Mouse (Mus musculus) E14TG2a.4 (cell line): ENCODE data around the gene Orm3.

Experiments
- CTCF ChIP-seq: conservative IDR thresholded peaks from 2 replicates; pipeline ENCODE4 v1.5.1; 2014; ENCODE audit warnings: low read length
- NANOG ChIP-seq: IDR thresholded peaks from 2 replicates; pipeline ENCODE4 v1.6.1; 2014; ENCODE audit warnings: borderline replicate concordance, low read length, mixed read lengths
- POU5F1 ChIP-seq: IDR thresholded peaks from 2 replicates; pipeline ENCODE4 v1.6.1; 2014; ENCODE audit warnings: low read length, borderline replicate concordance

DNA sequence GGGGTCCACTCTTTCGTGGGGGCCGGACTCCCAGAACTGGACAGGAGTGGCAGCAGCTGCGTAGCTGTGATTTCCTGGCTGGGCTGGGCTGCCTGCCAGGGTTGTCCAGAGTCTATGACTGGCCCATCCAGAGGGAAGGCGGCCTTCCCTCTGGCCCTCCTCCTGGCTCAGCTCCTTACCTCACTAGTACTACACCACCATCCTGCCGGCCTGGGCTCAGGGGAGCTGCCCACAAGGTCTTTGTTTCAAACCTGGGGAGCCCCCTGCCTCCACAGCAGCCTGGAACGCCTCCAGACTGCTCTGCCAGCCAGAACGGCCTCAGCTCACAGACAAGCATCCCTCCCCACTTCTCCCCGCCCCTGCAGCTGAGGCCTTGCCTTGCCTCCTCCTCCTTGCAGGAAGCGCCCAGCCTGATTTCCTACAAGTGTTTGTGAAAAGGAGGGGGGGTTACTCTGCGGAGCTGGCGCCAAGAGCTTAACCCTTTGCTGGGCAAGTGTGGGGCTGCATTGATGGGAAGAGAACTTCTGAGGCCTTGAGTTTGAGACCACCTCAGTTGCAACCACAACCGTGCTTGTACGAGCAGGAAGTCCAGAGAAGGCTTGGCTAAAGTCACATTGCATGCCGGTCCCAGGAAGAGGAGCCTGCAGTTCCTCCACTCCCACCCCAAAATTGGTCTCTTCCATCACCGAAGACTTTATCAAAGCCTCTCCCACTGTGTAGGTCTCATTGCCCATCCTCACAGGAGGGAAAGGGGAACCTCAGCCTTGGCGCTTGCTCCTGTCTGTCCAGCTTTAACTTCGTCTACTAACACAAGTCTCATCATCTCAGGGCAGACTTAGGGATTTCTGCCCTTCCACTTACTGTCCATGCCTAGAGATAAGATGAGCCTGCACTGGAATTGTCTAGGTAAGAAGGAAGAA lies 47.3 kb downstream of the Orm3 start, which contains the start of gene Akna:
- no peak for TF ChIP-seq CTCF
- TF ChIP-seq POU5F1, result no peak
- no peak for TF ChIP-seq NANOG
